Mouse (Mus musculus): ENCODE results near the gene Glp2r. TPM values are rescaled to one million over a fixed set of nuclear protein-coding genes. Genes with fewer than 3 reads are reported as not detected.

The Glp2r gene
- under 1 TPM in 1 of 2 experiments, not detected in 1; 0.06 TPM for total RNA-seq (2021)
- long read RNA-seq, experiment 1, partial matches to known transcripts: 0 of 4 reads
- long read RNA-seq, experiment 1, other reads (novel, unspliced or antisense): 4 of 4 reads
- long read RNA-seq, experiment 2, partial matches to known transcripts: 0 of 11 reads
- long read RNA-seq, experiment 2, other reads (novel, unspliced or antisense): 11 of 11 reads

- DNase-seq (ENCODE audit: low spot score in 2 of 2): no peak
Measured at GRCm38 (mm10) chr11:67771053-67771452, at the start of gene Glp2r. Gene Glp2r (minus strand): TSS chr11:67771153.

DNA sequence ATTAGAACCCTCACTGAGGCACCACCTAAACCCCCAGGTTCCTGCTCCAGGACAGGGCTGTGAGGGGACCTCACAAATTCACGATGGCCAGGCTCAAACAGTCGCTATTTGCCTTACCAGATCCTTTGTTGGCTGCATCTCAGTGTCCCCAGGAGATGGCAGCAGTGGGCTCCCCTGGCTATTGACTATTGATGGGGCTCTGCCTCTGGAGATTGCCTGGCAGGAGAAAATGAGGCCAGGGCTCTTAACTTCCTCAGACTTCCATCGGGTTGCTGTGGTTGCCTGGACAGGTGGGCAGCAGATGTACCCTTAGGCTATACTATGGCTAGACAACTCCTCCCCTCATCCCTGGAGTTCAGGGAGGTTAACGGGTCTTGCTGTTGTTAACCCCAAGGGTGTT, 49.3 kb upstream of the Glp2r start:
- DNase-seq (ENCODE audit: low spot score in 2 of 2): peak in 1 of 2 experiments; percentile 11

GRCm38 (mm10) chr11:67819604-67820003, 48.7 kb upstream of the Glp2r start:
- DNase-seq (ENCODE audit: low spot score in 2 of 2): no peak

GRCm38 (mm10) chr11:67811535-67811934, 40.6 kb upstream of the Glp2r start:
- no peak for DNase-seq (ENCODE audit: low spot score in 2 of 2)

GRCm38 (mm10) chr11:67808051-67808450, 37.1 kb upstream of the Glp2r start:
- no peak for DNase-seq (ENCODE audit: low spot score in 2 of 2)

DNA sequence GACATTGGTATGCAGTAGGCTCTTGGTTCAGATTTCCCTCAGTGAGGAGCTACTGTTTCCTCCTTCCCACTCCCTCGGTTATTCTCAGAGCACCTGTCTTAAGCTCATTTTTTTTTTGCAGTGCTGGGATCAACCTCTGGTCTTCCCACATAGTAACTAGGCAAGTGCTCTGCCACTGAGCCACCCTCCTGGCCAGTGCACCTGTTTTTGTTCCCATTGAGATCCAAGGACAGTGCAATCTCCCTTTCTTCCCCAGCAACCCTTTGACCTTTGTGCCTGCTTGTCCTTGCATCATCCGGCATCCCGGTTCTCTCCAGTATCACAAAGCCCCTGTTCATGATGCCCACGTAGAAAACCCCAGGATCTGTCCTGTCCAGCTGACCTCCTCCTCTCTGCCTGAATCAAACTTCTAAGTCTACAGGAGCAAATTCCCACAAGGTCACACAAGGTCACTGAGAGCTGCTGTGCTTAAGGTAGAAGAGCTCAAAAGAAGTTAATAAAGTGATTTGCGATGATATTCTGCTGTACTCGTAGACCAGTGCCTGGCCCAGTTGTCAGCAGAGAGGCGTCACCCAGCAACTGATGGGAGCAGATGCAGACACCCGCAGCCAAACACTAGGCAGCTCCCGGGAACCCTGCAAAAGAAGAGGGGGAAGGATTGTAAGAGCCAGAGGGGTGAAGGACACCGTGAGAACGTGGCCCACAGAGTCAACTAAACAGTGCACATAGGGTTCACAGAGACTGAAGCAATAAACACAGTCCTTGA, 36.1 kb upstream of the Glp2r start:
- DNase-seq (ENCODE audit: low spot score in 2 of 2): no peak

GRCm38 (mm10) chr11:67805538-67805937, 34.6 kb upstream of the Glp2r start:
- DNase-seq (ENCODE audit: low spot score in 2 of 2): no peak

GRCm38 (mm10) chr11:67801169-67801568, 30.2 kb upstream of the Glp2r start:
- DNase-seq (ENCODE audit: low spot score in 2 of 2): no peak

DNA sequence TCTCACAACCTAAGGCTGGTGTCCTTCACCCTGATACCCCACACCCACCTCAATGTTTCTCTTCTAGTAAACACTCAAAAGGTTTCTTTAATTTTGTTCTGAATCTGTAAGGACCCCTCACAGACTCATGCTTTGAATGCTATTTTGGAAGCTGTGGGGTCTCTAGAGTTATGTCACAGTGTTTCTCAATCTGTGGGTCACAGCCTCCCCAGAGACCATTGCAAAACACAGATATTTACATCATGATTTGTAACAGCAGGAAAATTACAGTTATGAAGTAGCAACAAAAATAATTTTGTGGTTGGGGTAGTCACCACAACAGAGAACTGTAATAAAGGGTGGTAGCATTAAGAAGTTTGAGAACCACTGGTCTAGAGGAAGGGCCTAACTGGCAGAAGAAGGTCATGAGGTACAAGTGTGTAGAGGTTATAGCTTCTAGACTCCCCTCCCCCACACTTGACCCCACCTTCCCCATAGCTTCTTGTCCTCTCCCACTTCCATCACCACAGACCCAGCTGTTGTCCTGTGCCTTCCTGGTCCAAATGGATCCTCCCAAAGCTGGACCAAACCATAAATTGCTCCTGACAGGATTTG, 29.3 kb upstream of the Glp2r start:
- no peak for DNase-seq (ENCODE audit: low spot score in 2 of 2)

DNA sequence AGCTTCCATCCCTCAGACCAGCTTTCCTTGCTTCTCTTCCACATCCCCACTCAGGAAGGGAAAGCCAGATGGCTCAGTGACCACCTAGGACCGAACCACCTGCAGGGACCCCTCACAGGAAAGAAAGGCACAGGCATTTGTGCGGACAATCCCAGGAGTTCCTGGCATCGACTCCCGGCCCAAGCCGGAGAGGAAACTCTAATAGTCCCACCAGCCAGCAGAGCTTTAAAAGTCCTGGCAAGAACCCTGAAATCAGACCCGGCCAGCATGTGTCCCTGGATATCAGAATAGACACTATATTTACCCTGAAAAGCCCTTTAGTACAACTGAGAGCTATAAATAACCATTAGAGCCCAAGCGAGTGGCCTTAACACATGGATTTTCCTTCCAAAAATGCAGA, 27.0 kb upstream of the Glp2r start, which contains the start of gene Dhrs7c:
Dhrs7c (plus strand) TSS at position 257 of the 400 bp plus-strand sequence.
- DNase-seq (ENCODE audit: low spot score in 2 of 2): no peak

- no peak for DNase-seq (ENCODE audit: low spot score in 2 of 2)
Measured at GRCm38 (mm10) chr11:67790182-67790581, 19.2 kb upstream of the Glp2r start.

DNA sequence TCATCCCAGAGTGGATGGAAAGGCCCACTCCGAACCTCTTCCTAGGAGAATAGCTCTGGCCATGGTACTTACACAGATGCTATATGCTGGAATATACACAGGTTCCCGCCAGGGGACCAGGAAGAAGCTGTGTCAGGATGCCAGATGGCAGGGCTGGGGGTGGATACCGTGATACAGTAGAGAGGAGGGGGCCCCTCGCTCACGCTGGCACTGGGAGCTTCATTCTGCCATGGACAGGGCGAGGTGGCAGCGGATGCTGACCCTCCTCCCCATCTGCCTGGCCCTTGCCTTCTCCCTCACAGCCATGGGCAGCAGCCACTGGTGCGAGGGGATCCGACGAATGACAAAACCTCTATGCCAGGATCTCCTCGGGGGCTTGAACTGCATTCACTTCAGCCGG, 3.4 kb upstream of the Glp2r start, which contains the start of gene Gsg1l2:
Gsg1l2 (plus strand) TSS at position 230 of the 400 bp plus-strand sequence.
- no peak for DNase-seq (ENCODE audit: low spot score in 2 of 2)

DNA sequence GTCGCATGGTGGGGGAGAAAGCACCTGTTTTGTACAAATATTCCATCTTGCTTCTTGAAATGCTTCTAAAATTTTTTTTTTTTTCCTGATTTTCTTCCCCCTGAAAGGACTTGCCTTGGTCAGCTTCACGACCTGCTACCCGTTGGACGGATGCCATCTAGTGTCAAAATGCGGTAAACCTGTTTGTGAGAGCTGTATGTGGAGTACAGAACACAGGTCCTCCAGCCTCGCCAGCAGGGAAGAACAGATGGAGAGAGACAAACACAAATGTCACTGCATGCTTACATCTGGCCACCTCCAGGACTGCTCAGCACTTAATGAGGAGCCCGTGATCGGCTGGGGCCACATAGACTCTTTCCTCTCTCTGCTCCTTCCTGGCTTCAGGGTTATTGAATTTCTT, 1.6 kb upstream of the Glp2r start:
- no peak for DNase-seq (ENCODE audit: low spot score in 2 of 2)

GRCm38 (mm10) chr11:67771691-67772090, 738 bp upstream of the Glp2r start:
- DNase-seq (ENCODE audit: low spot score in 2 of 2): no peak

- no peak for DNase-seq (ENCODE audit: low spot score in 2 of 2)
Measured at GRCm38 (mm10) chr11:67757373-67758167, 13.4 kb downstream of the Glp2r start.

GRCm38 (mm10) chr11:67756287-67756686, 14.7 kb downstream of the Glp2r start:
- no peak for DNase-seq (ENCODE audit: low spot score in 2 of 2)

GRCm38 (mm10) chr11:67741569-67741968, 29.4 kb downstream of the Glp2r start:
- DNase-seq (ENCODE audit: low spot score in 2 of 2): no peak

DNA sequence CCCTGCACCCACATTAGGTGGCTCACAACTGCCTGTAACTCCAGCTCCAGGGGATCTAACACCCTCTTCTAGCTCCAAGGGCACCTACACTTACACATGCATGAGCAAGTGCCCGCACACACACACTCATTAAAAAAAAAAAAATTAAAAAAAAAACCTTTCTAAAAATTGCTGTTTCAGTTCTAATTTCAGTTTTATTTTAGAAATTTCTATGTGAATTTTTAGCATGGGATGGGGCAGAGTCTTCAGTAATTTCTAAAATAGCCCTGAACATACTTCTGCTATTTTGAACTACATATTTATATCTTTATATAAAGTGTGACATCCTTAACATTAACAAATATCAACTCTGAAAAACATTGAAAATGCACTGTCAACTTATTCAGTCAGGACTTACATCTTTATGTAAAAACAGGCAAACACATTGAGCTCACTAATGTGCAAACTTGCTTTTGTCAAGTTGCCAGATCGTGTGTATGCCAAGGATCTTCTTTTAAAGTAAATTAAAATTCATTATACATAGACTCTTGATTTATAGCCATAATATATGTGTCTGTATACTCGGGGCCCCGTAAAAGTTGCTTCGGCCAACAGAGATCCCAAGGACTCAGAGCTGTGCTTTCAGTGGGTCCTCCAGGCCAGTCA, 32.0 kb downstream of the Glp2r start:
- no peak for DNase-seq (ENCODE audit: low spot score in 2 of 2)

DNA sequence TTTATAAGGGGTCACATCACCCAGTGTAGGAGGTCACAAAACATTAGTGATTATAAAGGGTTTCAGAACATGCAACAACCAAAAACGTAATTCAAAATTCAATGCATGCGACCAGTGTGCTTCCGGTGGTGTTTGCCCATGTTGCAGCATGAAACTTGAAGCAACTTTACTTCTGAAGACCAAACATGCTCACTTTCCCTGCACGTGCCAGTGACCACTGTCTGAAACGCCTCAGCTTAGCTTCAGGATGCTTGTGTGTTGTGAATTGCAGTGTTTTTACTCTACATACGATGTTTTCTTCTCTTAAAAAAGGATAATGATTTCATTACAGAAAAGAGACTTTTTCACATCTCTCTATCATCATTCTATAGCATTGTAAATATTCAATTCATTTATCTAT, 32.6 kb downstream of the Glp2r start:
- DNase-seq (ENCODE audit: low spot score in 2 of 2): no peak

- no peak for DNase-seq (ENCODE audit: low spot score in 2 of 2)
Measured at GRCm38 (mm10) chr11:67734597-67734996, 36.4 kb downstream of the Glp2r start.

DNA sequence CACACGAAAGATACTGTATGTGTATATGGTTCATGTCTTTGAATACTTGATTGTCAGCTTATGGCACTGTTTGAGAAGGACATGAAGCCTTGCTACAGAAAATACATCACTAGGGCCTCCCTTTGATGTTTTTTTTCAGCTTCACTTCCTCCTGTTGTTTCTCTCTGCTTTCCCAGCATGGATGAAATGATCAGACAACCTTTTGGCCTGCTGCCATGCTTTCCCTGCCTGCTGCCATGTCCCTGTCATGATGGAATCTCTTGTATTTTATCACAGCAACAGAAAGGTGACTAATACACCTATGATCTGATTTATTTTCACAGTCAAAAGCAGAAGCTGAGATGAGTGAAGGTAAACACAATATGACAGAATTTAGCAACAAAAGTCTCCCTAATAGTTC, 37.2 kb downstream of the Glp2r start:
- no peak for DNase-seq (ENCODE audit: low spot score in 2 of 2)
